Mouse (Mus musculus): ENCODE results near the gene Eloa. TPM values are rescaled to one million over a fixed set of nuclear protein-coding genes. Genes with fewer than 3 reads are reported as not detected.

Eloa gene
- polyA plus RNA-seq, 1 experiment from 2014 or later: 42.3 TPM

DNA sequence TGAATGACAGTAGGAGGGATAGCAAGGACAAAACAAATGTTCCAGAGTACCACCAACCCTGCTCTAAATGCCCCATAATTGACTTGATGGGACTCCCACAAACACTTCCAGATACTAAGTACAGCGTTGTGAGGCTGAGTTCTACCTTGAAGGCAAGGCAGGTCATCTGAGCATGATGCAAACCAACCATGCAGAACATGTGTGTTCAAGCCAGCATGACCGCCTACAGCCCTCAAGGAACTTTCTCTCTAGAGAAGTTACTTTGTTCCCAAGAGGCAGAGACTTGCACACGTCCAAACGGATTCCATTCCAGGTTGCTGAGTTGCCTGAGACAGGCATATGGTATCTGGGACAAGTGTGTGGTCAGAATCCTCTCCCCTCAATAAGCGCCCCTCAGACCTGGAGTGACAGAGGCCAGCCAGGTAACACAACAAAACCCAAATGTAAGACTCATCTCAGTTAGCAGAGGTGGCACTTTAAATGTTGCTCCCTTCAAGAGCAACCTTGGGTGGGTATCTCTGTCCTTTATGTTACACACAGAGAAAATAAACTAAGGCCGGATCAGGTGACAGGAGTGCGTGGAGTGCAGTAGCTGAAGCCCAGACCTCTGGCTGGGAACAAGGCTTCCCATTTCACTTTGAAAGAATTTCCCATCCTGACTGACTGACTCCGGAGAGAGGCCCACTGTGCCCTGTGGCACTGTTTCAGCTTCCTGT is 6.0 kb upstream of the Eloa start:
- no peak for DNase-seq (ENCODE audit: low spot score)
- WGBS: 83% methylated on average over 8 of the region's 8 CpGs
- no peak for ATAC-seq (replicated peaks; ENCODE audit: low FRiP score, low TSS enrichment, low read depth)
- Histone ChIP-seq H3K36me3 (ENCODE audit: control insufficient read depth, insufficient read depth, low read length) (no peaks in the 10 kb centered on the region), H3K4me2 (ENCODE audit: low read length) (no peak overlapping the region), H3K27ac (ENCODE audit: low read depth) (no peak overlapping the region), H3K4me3 (ENCODE audit: low read depth, low read length) (no peak overlapping the region), H3K9me3 (ENCODE audit: control insufficient read depth, low read length) (no peaks in the 10 kb centered on the region), H3K27me3 (replicated peaks; ENCODE audit: control insufficient read depth, insufficient read depth, low read length) (no peaks in the 10 kb centered on the region), H3K9ac (ENCODE audit: low read length) (no peak overlapping the region), H3K4me1 (replicated peaks; ENCODE audit: control insufficient read depth, insufficient read depth, low read length) (no peaks in the 10 kb centered on the region)

- no peak for DNase-seq (ENCODE audit: low spot score)
- Histone ChIP-seq H3K4me3 (ENCODE audit: low read depth, low read length) (no peak overlapping the region), H3K9ac (ENCODE audit: low read length) (no peak overlapping the region), H3K36me3 (ENCODE audit: control insufficient read depth, insufficient read depth, low read length) (no peaks in the 10 kb centered on the region), H3K9me3 (ENCODE audit: control insufficient read depth, low read length) (no peaks in the 10 kb centered on the region), H3K27ac (ENCODE audit: low read depth) (no peak overlapping the region), H3K4me1 (replicated peaks; ENCODE audit: control insufficient read depth, insufficient read depth, low read length) (peaks cover 2% of the 10 kb centered on the region), H3K4me2 (ENCODE audit: low read length) (no peak overlapping the region), H3K27me3 (replicated peaks; ENCODE audit: control insufficient read depth, insufficient read depth, low read length) (no peaks in the 10 kb centered on the region)
- ATAC-seq (replicated peaks; ENCODE audit: low FRiP score, low TSS enrichment, low read depth): no peak
- WGBS: 75% methylated on average over 1 of the region's 1 CpGs
Measured at GRCm38 (mm10) chr4:136025350-136025749, 3.8 kb upstream of the Eloa start.

DNA sequence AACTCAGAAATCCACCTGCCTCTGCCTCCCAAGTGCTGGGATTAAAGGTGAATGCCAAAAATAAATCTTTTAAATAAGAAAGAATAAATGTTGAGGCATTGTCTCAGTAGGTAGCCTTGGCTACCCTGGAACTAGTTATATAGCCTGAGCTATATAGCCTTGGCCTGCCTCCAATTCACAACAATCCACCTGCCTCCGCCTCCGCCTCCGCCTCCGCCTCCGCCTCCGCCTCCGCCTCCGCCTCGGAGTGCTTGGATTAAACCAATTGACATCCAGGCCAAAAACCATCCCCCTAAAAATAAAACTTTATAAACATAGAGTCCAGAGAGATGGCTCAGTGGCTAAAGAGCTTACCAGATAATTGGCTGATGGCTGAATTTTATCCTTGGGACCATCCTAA is 1.4 kb upstream of the Eloa start:
- H3K36me3 ChIP-seq (ENCODE audit: control insufficient read depth, insufficient read depth, low read length): no peaks in the 10 kb centered on the region; the same call in 1 of the 2 replicates
- no peaks in the 10 kb centered on the region for H3K9me3 ChIP-seq (ENCODE audit: control insufficient read depth, low read length)
- no peak overlapping the region for H3K27ac ChIP-seq (ENCODE audit: low read depth)
- WGBS: 89% methylated on average over 9 of the region's 9 CpGs
- ATAC-seq (replicated peaks; ENCODE audit: low FRiP score, low TSS enrichment, low read depth) (no peak), DNase-seq (ENCODE audit: low spot score) (no peak)
- H3K27me3 ChIP-seq (replicated peaks; ENCODE audit: control insufficient read depth, insufficient read depth, low read length): no peaks in the 10 kb centered on the region
- no peak overlapping the region for H3K9ac ChIP-seq (ENCODE audit: low read length)
- peaks cover 9% of the 10 kb centered on the region for H3K4me1 ChIP-seq (replicated peaks; ENCODE audit: control insufficient read depth, insufficient read depth, low read length)
- no peak overlapping the region for H3K4me2 ChIP-seq (ENCODE audit: low read length)
- no peak overlapping the region for H3K4me3 ChIP-seq (ENCODE audit: low read depth, low read length)

DNA sequence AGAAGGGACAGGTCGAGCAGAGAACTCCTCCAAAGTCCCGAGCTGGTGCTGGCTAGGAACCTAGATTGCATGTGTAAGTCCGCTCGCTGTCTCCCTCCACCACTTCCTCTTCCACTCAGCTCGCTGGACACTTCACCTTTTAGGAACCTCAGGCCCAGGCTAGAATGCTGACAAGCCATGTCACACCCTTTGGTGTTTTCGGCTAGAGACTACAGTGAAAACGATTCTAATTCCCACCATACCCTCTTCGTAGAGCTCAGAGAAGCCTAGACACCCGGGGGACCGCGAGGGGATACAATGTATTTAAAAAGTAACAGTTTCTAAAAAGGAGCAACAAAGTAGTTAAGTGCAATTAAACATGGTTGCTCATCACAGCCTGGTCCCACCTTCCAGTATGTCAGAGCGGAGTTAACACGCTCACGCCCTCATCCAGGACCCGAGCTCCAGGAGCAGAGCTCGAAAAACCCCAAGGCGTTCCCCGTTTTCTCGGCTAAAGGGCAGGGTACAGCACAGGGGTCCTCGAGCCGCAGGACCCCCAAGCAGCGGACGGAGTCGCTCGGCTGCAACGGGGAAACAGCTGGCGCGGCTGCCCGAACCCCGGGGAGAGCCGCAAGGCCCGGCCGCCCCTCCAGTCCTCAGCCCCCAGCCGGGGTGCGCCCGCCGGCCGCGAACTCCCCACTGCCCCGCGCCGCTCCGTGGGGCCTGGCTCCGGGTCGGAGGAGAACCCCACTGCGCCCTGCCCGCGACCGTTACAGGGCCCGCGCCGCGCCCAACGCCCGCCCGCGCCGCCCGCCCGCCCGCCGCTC is 617 bp downstream of the Eloa start:
- DNase-seq (ENCODE audit: low spot score) (peak; percentile 72), ATAC-seq (replicated peaks; ENCODE audit: low FRiP score, low TSS enrichment, low read depth) (peak; percentile 66)
- peaks cover 9% of the 10 kb centered on the region for H3K4me1 ChIP-seq (replicated peaks; ENCODE audit: control insufficient read depth, insufficient read depth, low read length)
- H3K27ac ChIP-seq (ENCODE audit: low read depth): peak overlapping the region; percentile 79
- H3K4me3 ChIP-seq (ENCODE audit: low read depth, low read length): peak overlapping the region; percentile 95
- no peaks in the 10 kb centered on the region for H3K27me3 ChIP-seq (replicated peaks; ENCODE audit: control insufficient read depth, insufficient read depth, low read length)
- under 1% methylated on average over 60 of the region's 62 CpGs for WGBS
- no peaks in the 10 kb centered on the region for H3K9me3 ChIP-seq (ENCODE audit: control insufficient read depth, low read length)
- H3K36me3 ChIP-seq (ENCODE audit: control insufficient read depth, insufficient read depth, low read length): no peaks in the 10 kb centered on the region; the same call in 1 of the 2 replicates
- H3K4me2 ChIP-seq (ENCODE audit: low read length): peak overlapping the region; percentile 73
- peak overlapping the region; percentile 91 for H3K9ac ChIP-seq (ENCODE audit: low read length)

GRCm38 (mm10) chr4:136016059-136016602 is 5.4 kb downstream of the Eloa start:
- Histone ChIP-seq H3K9me3 (ENCODE audit: control insufficient read depth, low read length) (no peaks in the 10 kb centered on the region), H3K27me3 (replicated peaks; ENCODE audit: control insufficient read depth, insufficient read depth, low read length) (no peaks in the 10 kb centered on the region), H3K9ac (ENCODE audit: low read length) (no peak overlapping the region), H3K4me2 (ENCODE audit: low read length) (no peak overlapping the region), H3K4me3 (ENCODE audit: low read depth, low read length) (no peak overlapping the region), H3K36me3 (ENCODE audit: control insufficient read depth, insufficient read depth, low read length) (peaks cover 27% of the 10 kb centered on the region), H3K4me1 (replicated peaks; ENCODE audit: control insufficient read depth, insufficient read depth, low read length) (peaks cover 9% of the 10 kb centered on the region), H3K27ac (ENCODE audit: low read depth) (no peak overlapping the region)
- WGBS: 88% methylated on average over 3 of the region's 3 CpGs
- no peak for DNase-seq (ENCODE audit: low spot score)
- no peak for ATAC-seq (replicated peaks; ENCODE audit: low FRiP score, low TSS enrichment, low read depth)

GRCm38 (mm10) chr4:136010586-136010985 is 11.0 kb downstream of the Eloa start:
- Histone ChIP-seq H3K4me2 (ENCODE audit: low read length) (no peak overlapping the region), H3K27me3 (replicated peaks; ENCODE audit: control insufficient read depth, insufficient read depth, low read length) (no peaks in the 10 kb centered on the region), H3K4me1 (replicated peaks; ENCODE audit: control insufficient read depth, insufficient read depth, low read length) (no peaks in the 10 kb centered on the region), H3K9me3 (ENCODE audit: control insufficient read depth, low read length) (no peaks in the 10 kb centered on the region), H3K27ac (ENCODE audit: low read depth) (no peak overlapping the region), H3K36me3 (ENCODE audit: control insufficient read depth, insufficient read depth, low read length) (peaks cover 77% of the 10 kb centered on the region), H3K9ac (ENCODE audit: low read length) (no peak overlapping the region), H3K4me3 (ENCODE audit: low read depth, low read length) (no peak overlapping the region)
- no peak for ATAC-seq (replicated peaks; ENCODE audit: low FRiP score, low TSS enrichment, low read depth)
- WGBS: 97% methylated on average over 4 of the region's 4 CpGs
- DNase-seq (ENCODE audit: low spot score): no peak

GRCm38 (mm10) chr4:136008782-136009447 is 12.6 kb downstream of the Eloa start:
- H3K4me3 ChIP-seq (ENCODE audit: low read depth, low read length): no peak overlapping the region
- H3K36me3 ChIP-seq (ENCODE audit: control insufficient read depth, insufficient read depth, low read length): peaks cover 91% of the 10 kb centered on the region
- ATAC-seq (replicated peaks; ENCODE audit: low FRiP score, low TSS enrichment, low read depth) (no peak), DNase-seq (ENCODE audit: low spot score) (no peak)
- no peaks in the 10 kb centered on the region for H3K9me3 ChIP-seq (ENCODE audit: control insufficient read depth, low read length)
- H3K4me2 ChIP-seq (ENCODE audit: low read length): no peak overlapping the region
- no peak overlapping the region for H3K9ac ChIP-seq (ENCODE audit: low read length)
- no peaks in the 10 kb centered on the region for H3K27me3 ChIP-seq (replicated peaks; ENCODE audit: control insufficient read depth, insufficient read depth, low read length)
- no peaks in the 10 kb centered on the region for H3K4me1 ChIP-seq (replicated peaks; ENCODE audit: control insufficient read depth, insufficient read depth, low read length)
- WGBS: 90% methylated on average over 8 of the region's 8 CpGs
- H3K27ac ChIP-seq (ENCODE audit: low read depth): no peak overlapping the region

DNA sequence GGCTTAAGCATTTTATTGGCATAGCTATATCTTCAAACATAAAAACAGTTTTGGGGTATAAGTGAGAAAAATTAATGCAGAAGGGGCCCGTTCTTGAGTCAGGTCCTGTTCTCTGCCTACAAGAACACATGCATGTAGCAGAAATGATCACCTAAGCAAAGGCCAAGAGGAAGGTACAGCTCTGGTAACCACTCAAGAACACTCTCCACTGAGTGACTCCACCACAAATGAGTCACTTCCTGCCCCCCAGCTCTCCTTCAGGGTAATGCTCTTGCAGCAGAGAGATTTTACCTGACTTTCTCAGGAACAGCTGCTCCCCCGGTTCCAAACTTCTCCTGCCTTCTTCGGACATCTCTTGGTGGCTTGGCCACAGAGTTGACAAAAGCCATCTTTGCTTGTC is 14.7 kb downstream of the Eloa start:
- no peaks in the 10 kb centered on the region for H3K4me1 ChIP-seq (replicated peaks; ENCODE audit: control insufficient read depth, insufficient read depth, low read length)
- WGBS: 89% methylated on average over 3 of the region's 3 CpGs
- H3K27ac ChIP-seq (ENCODE audit: low read depth): no peak overlapping the region
- H3K9me3 ChIP-seq (ENCODE audit: control insufficient read depth, low read length): no peaks in the 10 kb centered on the region
- no peak for ATAC-seq (replicated peaks; ENCODE audit: low FRiP score, low TSS enrichment, low read depth)
- no peaks in the 10 kb centered on the region for H3K27me3 ChIP-seq (replicated peaks; ENCODE audit: control insufficient read depth, insufficient read depth, low read length)
- H3K9ac ChIP-seq (ENCODE audit: low read length): no peak overlapping the region
- H3K36me3 ChIP-seq (ENCODE audit: control insufficient read depth, insufficient read depth, low read length): peaks cover 94% of the 10 kb centered on the region
- no peak for DNase-seq (ENCODE audit: low spot score)
- H3K4me3 ChIP-seq (ENCODE audit: low read depth, low read length): no peak overlapping the region
- no peak overlapping the region for H3K4me2 ChIP-seq (ENCODE audit: low read length)
